Mouse (Mus musculus): Measurements from ENCODE around the gene Olfr1412.

- no peak for TF ChIP-seq CTCF (IDR thresholded peaks at IDR 0.05; ENCODE audit: low read depth, low read length)
- no peak for TF ChIP-seq POLR2A (IDR thresholded peaks at IDR 0.05; ENCODE audit: insufficient read depth, low read length)
- no peak for TF ChIP-seq EP300 (IDR thresholded peaks at IDR 0.05; ENCODE audit: insufficient read depth, low read depth, low read length)
These were observed 42.6 kb downstream of the Olfr1412 start for GRCm38 (mm10) chr1:92628227-92628626.
